Mouse (Mus musculus) hindbrain, embryonic 10.5 days (tissue): ENCODE results near the gene Arhgap4. TPM values are rescaled to one million over a fixed set of nuclear protein-coding genes. Genes with fewer than 3 reads are reported as not detected.
A peak's percentile ranks its signal among the peaks of the same experiment; 100 is the strongest.

Experiments
- DNase-seq: peaks from one replicate; pipeline ENCODE4 v3.0.0-alpha.2; 2017; ENCODE audit warnings: low spot score
- H3K27ac ChIP-seq: fragments of 300-500 bp; sonication (generic); 2 replicates; pipeline ENCODE4 v1.5.1; 2016; ENCODE audit warnings: mild to moderate bottlenecking, moderate library complexity
- H3K27me3 ChIP-seq: fragments of 300-500 bp; sonication (generic); 2 replicates; pipeline ENCODE4 v1.6.1; 2016; ENCODE audit warnings: mild to moderate bottlenecking; ENCODE audit not compliant: poor library complexity, insufficient read depth, severe bottlenecking
- H3K36me3 ChIP-seq: fragments of 300-500 bp; sonication (generic); 2 replicates; pipeline ENCODE4 v1.6.1; 2016; ENCODE audit warnings: mild to moderate bottlenecking, moderate library complexity
- H3K4me1 ChIP-seq: fragments of 300-500 bp; sonication (generic); replicated peaks from 2 replicates; pipeline ENCODE4 v1.6.1; 2016; ENCODE audit warnings: mild to moderate bottlenecking
- H3K4me3 ChIP-seq: fragments of 300-500 bp; sonication (generic); 2 replicates; pipeline ENCODE4 v1.5.1; 2016; ENCODE audit warnings: mild to moderate bottlenecking, moderate library complexity
- H3K9me3 ChIP-seq: fragments of 300-500 bp; sonication (generic); 2 replicates; pipeline ENCODE4 v1.6.1; 2016; ENCODE audit warnings: mild to moderate bottlenecking, moderate library complexity
- WGBS: fragments of 180-500 bp; shearing (Covaris S2); methylation state at CpG from one replicate; pipeline ENCODE4 v1.1.7; 2016; 5-methylcytosine and 5-hydroxymethylcytosine counted together
- polyA plus RNA-seq: library from polyadenylated mRNA; unstranded; fragments of >200 nt; fragmentation: Nextera tagmentation; extraction: Ambion mirVana; gene quantifications from 2 replicates; pipeline ENCODE4 v1.2.1, GENCODE M21; 2016

Gene Arhgap4
- polyA plus RNA-seq, result 2.2 TPM in 2 replicates

DNA sequence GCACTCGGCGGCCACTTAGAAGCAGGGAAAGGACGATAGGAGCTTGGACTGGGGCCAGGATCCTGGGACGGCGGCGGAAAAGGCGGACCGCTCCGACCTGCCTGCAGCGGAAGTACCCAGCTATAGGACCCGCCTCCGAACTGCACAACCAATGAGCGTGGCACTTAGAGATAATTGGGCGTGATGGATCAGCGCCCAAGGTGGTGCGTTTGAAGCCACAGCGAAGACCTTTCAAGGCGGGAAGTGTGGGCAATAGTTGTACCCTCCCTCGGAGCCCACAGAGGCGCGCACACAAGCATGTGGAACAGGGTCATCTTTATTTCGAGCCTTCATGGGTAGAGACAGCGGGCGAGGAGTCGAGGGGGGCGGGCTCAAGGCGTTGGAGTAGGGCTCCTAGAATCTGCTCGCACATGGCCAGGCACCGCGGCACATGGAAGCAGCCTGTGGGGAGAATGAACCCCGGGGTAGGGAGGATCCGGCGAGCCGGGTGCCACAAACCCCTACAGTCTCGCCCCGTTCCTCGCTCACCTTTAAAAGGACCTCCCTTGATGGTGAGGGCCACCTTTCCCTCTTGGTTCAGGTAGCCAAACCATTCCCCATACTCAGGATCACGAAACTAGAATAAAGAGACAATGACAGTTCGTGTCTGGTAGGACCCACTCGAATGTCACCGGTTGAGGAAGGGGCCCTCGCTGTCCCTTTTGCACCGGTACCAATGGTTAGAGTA lies at the start of gene Arhgap4, which contains the start of gene Naa10:
Gene Arhgap4 (minus strand): TSS at position 48 of the 727 bp plus-strand sequence.
Gene Naa10 (minus strand): TSS at position 122 of the 727 bp plus-strand sequence.
- 21% methylated on average over 43 of the region's 43 CpGs for WGBS

DNA sequence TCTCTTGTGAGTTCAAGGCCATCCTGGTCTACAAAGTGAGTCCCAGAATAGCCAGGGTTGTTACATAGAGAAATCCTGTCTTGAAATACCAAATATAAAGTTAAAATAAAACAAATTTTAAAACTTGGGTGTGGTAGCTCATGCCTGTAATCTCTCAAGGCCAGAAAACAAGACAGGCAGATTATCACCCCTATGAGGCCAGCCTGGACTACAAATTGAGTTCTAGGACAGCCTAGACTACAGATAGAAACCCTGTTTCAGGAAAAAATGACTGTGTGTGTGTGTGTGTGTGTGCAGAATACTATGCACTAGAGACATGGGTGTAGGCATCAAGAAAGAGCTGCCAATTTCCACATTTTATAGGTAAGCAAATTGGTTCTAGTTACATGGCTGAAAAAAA lies 49.1 kb upstream of the Arhgap4 start:
- Histone ChIP-seq H3K36me3 (no peaks in the 10 kb centered on the region), H3K27ac (no peak overlapping the region), H3K4me3 (no peak overlapping the region), H3K4me1 (0 out of 2 replicates have a peak, but pooled peaks cover 5% of the 10 kb centered on the region), H3K9me3 (no peaks in the 10 kb centered on the region), H3K27me3 (no peaks in the 10 kb centered on the region; the same call in 1 of the 2 replicates)
- DNase-seq, result no peak

More for the DNA sequence above, at the start of gene Arhgap4, which contains the start of gene Naa10:
- peaks cover 31% of the 10 kb centered on the region for H3K36me3 ChIP-seq
- peaks cover 6% of the 10 kb centered on the region; the same call in 1 of the 2 replicates for H3K4me1 ChIP-seq
- no peaks in the 10 kb centered on the region for H3K27me3 ChIP-seq
- peak within 1 kb of the TSS; percentile 62 for H3K4me3 ChIP-seq
- no peaks in the 10 kb centered on the region for H3K9me3 ChIP-seq
- DNase-seq, result peak; percentile 85
- peak within 1 kb of the TSS; percentile 89 for H3K27ac ChIP-seq

- no peak overlapping the region for H3K4me3 ChIP-seq
- peaks cover under 1% of the 10 kb centered on the region; the same call in 1 of the 2 replicates for H3K36me3 ChIP-seq
- WGBS, result 87% methylated on average over 2 of the region's 2 CpGs
- H3K27me3 ChIP-seq, result no peaks in the 10 kb centered on the region; the same call in 1 of the 2 replicates
- H3K9me3 ChIP-seq, result no peaks in the 10 kb centered on the region
- DNase-seq, result no peak
- H3K4me1 ChIP-seq, result peaks cover 7% of the 10 kb centered on the region
- H3K27ac ChIP-seq, result no peak overlapping the region
Observed at GRCm38 (mm10) chrX:73969729-73970128, 48.1 kb upstream of the Arhgap4 start.

DNA sequence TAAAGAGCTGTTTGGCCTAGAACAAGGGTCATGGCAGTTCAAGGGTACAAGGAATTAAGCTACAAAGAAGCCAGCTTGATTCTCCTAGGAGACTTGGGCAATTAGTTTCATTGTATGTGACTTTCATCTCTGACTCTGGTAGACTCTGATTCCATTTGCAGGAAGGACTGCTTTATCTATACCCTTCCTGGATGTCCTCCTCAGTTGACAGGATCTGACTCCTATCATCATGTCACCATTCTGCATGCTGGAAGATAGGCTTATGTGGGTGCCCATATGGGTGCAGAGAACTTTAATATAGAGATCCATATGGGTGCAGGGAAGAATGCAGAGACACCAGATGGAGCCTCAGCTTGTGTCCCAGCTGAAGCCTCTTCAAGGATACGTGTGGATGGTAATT lies 47.5 kb upstream of the Arhgap4 start:
- Histone ChIP-seq H3K36me3 (peaks cover 6% of the 10 kb centered on the region), H3K4me1 (peaks cover 12% of the 10 kb centered on the region), H3K4me3 (no peak overlapping the region), H3K27ac (no peak overlapping the region), H3K27me3 (no peaks in the 10 kb centered on the region; the same call in 1 of the 2 replicates), H3K9me3 (no peaks in the 10 kb centered on the region)
- WGBS, result 76% methylated on average over 1 of the region's 1 CpGs
- no peak for DNase-seq

DNA sequence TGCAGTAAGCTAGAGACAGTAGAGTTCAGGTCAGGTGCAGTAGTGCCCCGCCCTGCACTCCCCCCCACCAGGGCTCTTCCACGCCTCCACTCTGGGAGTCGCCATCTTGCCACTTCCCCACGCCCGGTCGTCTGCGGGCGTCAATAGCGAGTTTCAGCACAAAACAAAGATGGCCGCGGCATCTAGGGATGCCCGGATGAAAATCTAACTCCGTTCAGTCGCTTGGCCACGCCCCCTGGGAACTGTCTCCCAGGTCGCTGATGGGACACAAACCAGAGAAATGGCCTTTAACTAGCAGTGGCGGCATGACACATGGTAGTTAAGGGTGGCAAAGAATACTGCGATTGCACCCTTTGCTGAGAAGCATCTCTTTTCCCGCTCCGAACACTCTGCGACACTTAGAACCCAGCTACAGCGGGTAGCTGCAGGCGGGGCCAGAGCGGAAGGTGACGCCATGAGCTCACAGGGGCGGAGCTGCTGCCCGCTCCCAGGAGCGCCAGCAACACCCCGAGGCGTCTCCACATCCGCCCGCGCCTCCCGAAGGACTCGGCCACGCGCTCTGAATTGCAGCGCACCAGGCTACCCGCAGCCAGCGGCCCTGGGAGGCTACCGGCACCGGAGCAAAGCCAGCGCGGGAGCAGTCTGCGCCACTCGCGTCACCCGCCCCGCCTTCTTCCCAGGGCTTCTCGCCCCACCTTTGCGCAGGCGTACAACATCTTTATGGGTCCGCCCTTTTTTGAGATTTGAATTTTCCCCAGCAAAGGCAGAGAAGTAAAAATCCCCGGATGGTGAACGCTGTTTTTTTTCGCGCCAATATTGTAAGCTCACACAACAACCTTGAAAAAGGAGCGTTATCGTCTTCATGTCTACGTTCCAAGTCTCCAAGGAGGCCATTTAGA lies 45.8 kb upstream of the Arhgap4 start:
- DNase-seq, result peak; percentile 88
- 13% methylated on average over 60 of the region's 60 CpGs for WGBS
- peaks cover 28% of the 10 kb centered on the region for H3K4me1 ChIP-seq
- H3K9me3 ChIP-seq, result no peaks in the 10 kb centered on the region
- peak overlapping the region; percentile 98 for H3K27ac ChIP-seq
- peak overlapping the region; percentile 74 for H3K4me3 ChIP-seq
- no peaks in the 10 kb centered on the region; the same call in 1 of the 2 replicates for H3K27me3 ChIP-seq
- H3K36me3 ChIP-seq, result peaks cover 22% of the 10 kb centered on the region

DNA sequence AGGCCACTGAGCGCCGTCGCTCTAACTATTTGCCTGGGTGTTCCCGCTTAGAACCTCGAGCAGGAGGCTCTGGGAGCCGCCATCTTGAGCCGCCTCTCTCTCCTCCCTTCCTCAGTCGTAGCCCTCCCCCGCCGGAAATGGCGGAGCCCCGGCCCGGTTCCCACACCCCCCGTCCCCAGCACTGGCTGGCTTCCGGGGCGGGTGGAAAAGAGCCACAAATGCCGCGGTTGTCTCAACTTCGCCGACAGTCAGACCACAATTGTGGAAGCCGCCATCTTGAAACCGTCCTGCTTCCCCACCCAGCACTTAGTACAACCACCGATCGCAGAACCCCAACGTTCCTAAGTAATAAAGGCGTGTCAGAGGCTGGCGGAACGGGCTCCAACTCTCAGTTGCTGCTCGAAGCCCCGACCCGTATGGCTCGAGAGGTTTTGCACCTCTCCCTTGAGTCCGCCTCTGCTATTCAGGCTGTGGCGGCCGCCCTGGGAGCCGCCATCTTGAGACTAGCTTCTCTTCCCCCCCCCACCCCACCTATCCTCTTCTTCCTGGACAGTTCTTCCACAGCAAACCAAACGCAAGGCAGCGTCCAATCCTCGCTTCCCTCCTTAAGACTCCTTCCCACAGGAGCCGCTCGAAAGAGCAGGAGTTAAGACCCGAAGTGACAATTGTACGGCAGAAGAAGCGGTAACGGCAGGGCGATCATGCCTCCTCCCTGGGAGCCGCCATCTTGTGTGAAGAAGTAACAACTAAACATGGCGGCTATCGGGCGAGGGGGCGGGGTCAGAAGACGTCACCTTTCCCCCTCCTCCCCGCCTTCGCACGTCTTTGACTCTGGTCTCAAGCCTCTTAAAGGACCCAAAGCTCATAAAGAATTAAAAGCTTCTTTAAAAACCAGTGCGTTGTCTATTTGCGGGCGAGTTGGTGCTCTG lies 44.8 kb upstream of the Arhgap4 start, which contains the start of gene Hcfc1:
Gene Hcfc1 (minus strand): TSS at position 110 of the 929 bp plus-strand sequence.
- Histone ChIP-seq H3K36me3 (peaks cover 31% of the 10 kb centered on the region), H3K9me3 (no peaks in the 10 kb centered on the region), H3K27ac (peak within 1 kb of the TSS; percentile 98), H3K4me3 (peak within 1 kb of the TSS; percentile 74), H3K27me3 (no peaks in the 10 kb centered on the region; the same call in 1 of the 2 replicates), H3K4me1 (peaks cover 28% of the 10 kb centered on the region)
- DNase-seq, result peak; percentile 85
- WGBS, result 15% methylated on average over 58 of the region's 58 CpGs

GRCm38 (mm10) chrX:73965307-73965706 lies 43.6 kb upstream of the Arhgap4 start:
- Histone ChIP-seq H3K27me3 (no peaks in the 10 kb centered on the region; the same call in 1 of the 2 replicates), H3K4me3 (peak overlapping the region; percentile 74), H3K27ac (peak overlapping the region; percentile 98), H3K9me3 (no peaks in the 10 kb centered on the region), H3K36me3 (peaks cover 43% of the 10 kb centered on the region), H3K4me1 (peaks cover 28% of the 10 kb centered on the region)
- DNase-seq, result no peak
- 15% methylated on average over 20 of the region's 20 CpGs for WGBS

DNA sequence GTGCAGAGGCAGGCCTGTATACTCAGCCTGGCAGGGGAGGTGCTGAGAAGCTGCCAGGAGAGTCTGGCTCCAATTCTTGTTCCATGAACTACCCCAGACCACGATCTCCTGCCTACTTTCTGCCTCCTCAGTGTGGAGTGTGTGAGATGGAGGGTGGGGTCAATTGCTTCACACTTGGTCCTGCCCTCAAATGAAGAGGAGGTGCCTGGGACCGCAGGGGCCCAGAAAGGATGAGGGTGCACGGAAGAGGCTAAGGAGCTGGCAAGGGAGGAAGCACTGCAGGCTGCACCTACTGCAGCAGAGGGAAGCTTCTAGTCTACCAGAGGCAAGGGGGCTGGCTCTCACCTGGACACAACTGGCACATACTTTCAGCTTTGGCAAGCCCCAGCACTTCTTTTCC lies 42.7 kb upstream of the Arhgap4 start:
- WGBS, result 49% methylated on average over 3 of the region's 3 CpGs
- peak overlapping the region; percentile 98 for H3K27ac ChIP-seq
- H3K4me1 ChIP-seq, result peaks cover 28% of the 10 kb centered on the region

GRCm38 (mm10) chrX:73954988-73955387 lies 33.3 kb upstream of the Arhgap4 start:
- Histone ChIP-seq H3K9me3 (no peaks in the 10 kb centered on the region), H3K27ac (no peak overlapping the region), H3K4me1 (no peaks in the 10 kb centered on the region), H3K4me3 (no peak overlapping the region), H3K27me3 (no peaks in the 10 kb centered on the region), H3K36me3 (peaks cover 100% of the 10 kb centered on the region)
- WGBS, result 90% methylated on average over 6 of the region's 6 CpGs
- DNase-seq, result no peak

More for the DNA sequence above, 42.7 kb upstream of the Arhgap4 start:
- no peaks in the 10 kb centered on the region for H3K9me3 ChIP-seq
- H3K36me3 ChIP-seq, result peaks cover 53% of the 10 kb centered on the region
- no peaks in the 10 kb centered on the region; the same call in 1 of the 2 replicates for H3K27me3 ChIP-seq
- no peak for DNase-seq
- H3K4me3 ChIP-seq, result peak overlapping the region; percentile 74

- Histone ChIP-seq H3K27me3 (no peaks in the 10 kb centered on the region), H3K4me3 (no peak overlapping the region), H3K27ac (no peak overlapping the region), H3K9me3 (no peaks in the 10 kb centered on the region), H3K36me3 (peaks cover 100% of the 10 kb centered on the region), H3K4me1 (no peaks in the 10 kb centered on the region)
- no peak for DNase-seq
- WGBS, result 92% methylated on average over 5 of the region's 5 CpGs
Observed at GRCm38 (mm10) chrX:73952603-73953002, 30.9 kb upstream of the Arhgap4 start.

DNA sequence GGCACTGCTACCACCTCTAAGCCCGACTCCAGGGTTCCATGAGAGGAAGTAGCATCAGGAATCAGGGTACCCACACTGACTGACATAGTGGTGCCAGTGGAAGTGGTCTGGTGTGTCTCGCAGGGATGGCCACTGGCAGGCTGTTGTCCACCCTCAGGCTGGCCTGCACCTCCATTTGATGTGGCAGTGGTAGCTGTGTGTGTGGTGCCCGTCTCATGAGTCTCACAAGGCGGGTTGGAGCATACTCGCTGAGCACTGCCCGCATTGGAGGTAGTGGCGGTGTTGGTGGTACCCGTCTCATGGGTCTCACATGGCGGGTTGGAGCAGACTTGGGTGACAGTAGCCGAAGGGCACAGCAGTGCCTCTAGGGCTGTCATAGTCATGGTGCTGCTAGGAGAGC lies 27.7 kb upstream of the Arhgap4 start:
- Histone ChIP-seq H3K4me1 (no peaks in the 10 kb centered on the region), H3K27me3 (no peaks in the 10 kb centered on the region), H3K9me3 (no peaks in the 10 kb centered on the region), H3K36me3 (peaks cover 100% of the 10 kb centered on the region), H3K4me3 (no peak overlapping the region), H3K27ac (no peak overlapping the region)
- DNase-seq, result no peak
- whole genome bisulfite sequencing, result 92% methylated on average over 10 of the region's 10 CpGs

GRCm38 (mm10) chrX:73948647-73949046 lies 27.0 kb upstream of the Arhgap4 start:
- no peaks in the 10 kb centered on the region for H3K27me3 ChIP-seq
- no peak overlapping the region for H3K27ac ChIP-seq
- WGBS, result 38% methylated on average over 4 of the region's 4 CpGs
- H3K36me3 ChIP-seq, result peaks cover 100% of the 10 kb centered on the region
- no peaks in the 10 kb centered on the region for H3K4me1 ChIP-seq
- peak; percentile 44 for DNase-seq
- H3K4me3 ChIP-seq, result no peak overlapping the region
- H3K9me3 ChIP-seq, result no peaks in the 10 kb centered on the region
